Comparison of ENCODE assay signal across 8 mouse cellular contexts in the genomic region with DNA sequence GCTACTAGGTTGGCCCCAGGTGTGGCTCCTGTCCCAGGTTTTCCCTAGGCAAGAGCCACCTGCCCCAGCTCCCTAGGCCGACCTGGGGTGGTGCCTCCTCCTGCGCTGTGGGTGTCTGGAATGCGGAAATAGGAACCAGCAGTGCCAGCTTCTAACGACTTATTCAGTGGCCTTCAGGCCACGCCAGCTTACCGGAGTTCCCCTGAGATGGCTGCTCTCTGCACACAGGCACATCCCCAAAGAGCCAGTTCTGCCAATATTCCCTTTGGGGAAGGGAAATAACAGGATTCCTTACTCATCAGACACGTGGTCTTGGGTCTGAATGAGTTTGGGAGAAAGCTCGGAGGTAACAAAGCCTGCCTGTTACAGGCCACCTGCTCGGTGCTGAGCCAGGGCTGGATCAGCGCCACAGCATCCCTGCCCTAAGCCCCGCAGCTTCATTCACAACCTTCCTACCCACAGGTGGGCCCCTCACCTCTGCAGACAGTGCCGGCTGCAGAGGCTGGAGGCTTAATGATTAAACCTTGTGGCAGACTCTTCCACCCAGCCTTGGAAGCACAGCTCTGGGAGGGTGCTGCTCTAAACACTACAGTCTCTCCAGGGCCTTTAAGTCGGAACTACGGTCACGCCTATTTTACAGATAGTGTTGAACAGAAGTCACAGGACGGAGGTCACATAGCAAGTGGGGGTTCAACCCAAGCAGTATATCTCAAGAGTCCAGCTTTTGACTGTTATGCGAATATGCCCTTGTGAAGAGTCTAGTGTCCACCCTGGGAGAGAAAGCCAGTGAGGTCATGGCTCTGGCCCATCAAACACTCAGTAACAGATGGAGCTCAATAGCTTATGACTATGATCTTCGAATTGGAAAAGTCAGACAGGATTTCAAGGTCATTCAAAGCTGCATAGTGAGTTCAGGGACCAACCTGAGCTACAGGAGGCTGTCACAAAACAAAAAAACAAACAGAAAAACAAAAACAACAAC. TPM values are rescaled to one million over a fixed set of nuclear protein-coding genes. Genes with fewer than 3 reads are reported as not detected.
DNase-seq lines count a peak whose midpoint lies in the region; ATAC-seq lines count a peak whose summit lies in the region.

No protein-coding gene starts in this region.

- 32% methylated on average over 18 of the region's 18 CpGs for WGBS in midbrain, embryonic 10.5 days
- 30% methylated on average over 18 of the region's 18 CpGs for WGBS in midbrain, embryonic 11.5 days
- 27% methylated on average over 18 of the region's 18 CpGs for WGBS in forebrain, embryonic 12.5 days

- peak overlapping the region; percentile 38; the same call in 1 of the 2 replicates for H3K27ac ChIP-seq in midbrain, embryonic 10.5 days (replicated peaks)
- no peak overlapping the region for H3K27ac ChIP-seq in midbrain, embryonic 11.5 days (ENCODE audit: low read depth, low read length)
- no peak overlapping the region for H3K27ac ChIP-seq in forebrain, embryonic 12.5 days

- no peak overlapping the region for H3K4me3 ChIP-seq in midbrain, embryonic 10.5 days
- H3K4me3 ChIP-seq in midbrain, embryonic 11.5 days (ENCODE audit: low read depth, low read length): no peak overlapping the region
- no peak overlapping the region for H3K4me3 ChIP-seq in forebrain, embryonic 12.5 days (replicated peaks)

- H3K9ac ChIP-seq in midbrain, embryonic 11.5 days (ENCODE audit: low read length): no peak overlapping the region; the same call in 1 of the 2 replicates
- no peak overlapping the region for H3K9ac ChIP-seq in forebrain, embryonic 12.5 days

- peaks cover 49% of the 10 kb centered on the region for H3K4me1 ChIP-seq in midbrain, embryonic 10.5 days
- H3K4me1 ChIP-seq in midbrain, embryonic 11.5 days (ENCODE audit: control insufficient read depth, insufficient read depth, low read length): peaks cover 7% of the 10 kb centered on the region
- peaks cover 26% of the 10 kb centered on the region for H3K4me1 ChIP-seq in forebrain, embryonic 12.5 days

- no peak for DNase-seq in midbrain, embryonic 10.5 days (ENCODE audit: low spot score)
- no peak for DNase-seq in midbrain, embryonic 11.5 days (ENCODE audit: low spot score, missing footprints)
- peak; percentile 75 for DNase-seq in kidney, postnatal 14 days
- peak; percentile 71 to 86 for DNase-seq in lung, postnatal 4 days
- DNase-seq in heart, adult 11 months: no peak
- no peak for DNase-seq in natural killer cell, adult 2 months (ENCODE audit: low spot score in 2 of 2)
- DNase-seq in layer of hippocampus, adult 8-10 months (ENCODE audit: low spot score in 2 of 2): no peak

- no peaks in the 10 kb centered on the region for H3K9me3 ChIP-seq in midbrain, embryonic 10.5 days (replicated peaks)
- H3K9me3 ChIP-seq in midbrain, embryonic 11.5 days (ENCODE audit: control insufficient read depth, low read length): no peaks in the 10 kb centered on the region
- no peaks in the 10 kb centered on the region for H3K9me3 ChIP-seq in forebrain, embryonic 12.5 days

- no peak for ATAC-seq in midbrain, embryonic 11.5 days (ENCODE audit: low FRiP score)
- ATAC-seq in forebrain, embryonic 12.5 days (ENCODE audit: low FRiP score): peak; percentile 64; the same call in 1 of the 2 replicates

- 0 out of 2 replicates have a peak, but pooled peaks cover 7% of the 10 kb centered on the region for H3K36me3 ChIP-seq in midbrain, embryonic 10.5 days
- no peaks in the 10 kb centered on the region for H3K36me3 ChIP-seq in midbrain, embryonic 11.5 days (ENCODE audit: control insufficient read depth, insufficient read depth, low read length)
- no peaks in the 10 kb centered on the region for H3K36me3 ChIP-seq in forebrain, embryonic 12.5 days (replicated peaks)

- H3K4me2 ChIP-seq in midbrain, embryonic 11.5 days: no peak overlapping the region
- peak overlapping the region; percentile 15; the same call in 1 of the 2 replicates for H3K4me2 ChIP-seq in forebrain, embryonic 12.5 days

- peaks cover 22% of the 10 kb centered on the region; the same call in 1 of the 2 replicates for H3K27me3 ChIP-seq in midbrain, embryonic 10.5 days (ENCODE audit: low read depth, poor library complexity, severe bottlenecking)
- no peaks in the 10 kb centered on the region for H3K27me3 ChIP-seq in midbrain, embryonic 11.5 days (ENCODE audit: control insufficient read depth, insufficient read depth, low read length)
- H3K27me3 ChIP-seq in forebrain, embryonic 12.5 days: no peaks in the 10 kb centered on the region

RNA-seq across cellular contexts. Expression of a gene that starts 12.8 kb away (rescaled TPM):
- polyA plus RNA-seq in midbrain, embryonic 10.5 days (2016; fragmentation: Nextera tagmentation; extraction: Ambion mirVana): 8.4 and 8.7 TPM in 2 replicates
- polyA plus RNA-seq in midbrain, embryonic 11.5 days (2014; fragmentation: Nextera tagmentation; extraction: Ambion mirVana): 5.8 and 7.8 TPM in 2 replicates
- 12.3 and 14.6 TPM in 2 replicates for polyA plus RNA-seq in forebrain, embryonic 12.5 days (2016; fragmentation: Nextera tagmentation; extraction: Ambion mirVana)
- 100 to 1,000 TPM; 158 to 231 (median 197) TPM for total RNA-seq in layer of hippocampus, adult 8-10 months (2022)

Comparison
In these comparisons a context has a peak if more than half of its experiments do, and no peak if none do; other contexts are left out.
1. DNase-seq: peak in kidney, postnatal 14 days (single experiment) and lung, postnatal 4 days (2 of 2); none in midbrain, embryonic 10.5 days (single experiment), midbrain, embryonic 11.5 days (single experiment), heart, adult 11 months (single experiment), natural killer cell, adult 2 months (0 of 2) and layer of hippocampus, adult 8-10 months (0 of 2).